Mouse (Mus musculus) stomach, postnatal 0 days (tissue): ENCODE data around the gene Alkbh4. TPM values are rescaled to one million over a fixed set of nuclear protein-coding genes. Genes with fewer than 3 reads are reported as not detected.

Experiments
- ATAC-seq: fragments of 200-750 bp; cut with Nextera tagmentation; 2 replicates; pipeline ENCODE4 v1.8.0; 2017; ENCODE audit not compliant: low FRiP score, low TSS enrichment
- DNase-seq: peaks from one replicate; pipeline ENCODE4 v3.0.0-alpha.2; 2016; ENCODE audit warnings: low spot score
- H3K27ac ChIP-seq: fragments of 300-500 bp; sonication (generic); replicated peaks from 2 replicates; pipeline ENCODE4 v1.5.1; 2014; ENCODE audit warnings: mild to moderate bottlenecking, control low read depth
- H3K27me3 ChIP-seq: fragments of 300-500 bp; sonication (generic); 2 replicates; pipeline ENCODE4 v1.6.1; 2014; ENCODE audit warnings: low read length; ENCODE audit not compliant: control insufficient read depth, insufficient read depth
- H3K36me3 ChIP-seq: fragments of 300-500 bp; sonication (generic); 2 replicates; pipeline ENCODE4 v1.6.1; 2014; ENCODE audit warnings: low read length, mixed read lengths; ENCODE audit not compliant: control insufficient read depth, insufficient read depth
- H3K4me1 ChIP-seq: fragments of 300-500 bp; sonication (generic); replicated peaks from 2 replicates; pipeline ENCODE4 v1.6.1; 2014; ENCODE audit warnings: antibody characterized with exemption; ENCODE audit not compliant: control insufficient read depth, insufficient read depth
- H3K4me2 ChIP-seq: fragments of 300-500 bp; sonication (generic); replicated peaks from 2 replicates; pipeline ENCODE4 v1.6.1; 2014; ENCODE audit warnings: low read depth, mild to moderate bottlenecking, control low read depth, moderate library complexity
- H3K4me3 ChIP-seq: fragments of 300-500 bp; sonication (generic); 2 replicates; pipeline ENCODE4 v1.5.1; 2014; ENCODE audit warnings: low read depth, low read length, control low read depth
- H3K9ac ChIP-seq: fragments of 300-500 bp; sonication (generic); 2 replicates; pipeline ENCODE4 v1.6.1; 2014; ENCODE audit warnings: mild to moderate bottlenecking, low read length, control low read depth, mixed read lengths
- H3K9me3 ChIP-seq: fragments of 300-500 bp; sonication (generic); 2 replicates; pipeline ENCODE4 v1.6.1; 2016; ENCODE audit warnings: low read length; ENCODE audit not compliant: control insufficient read depth
- CTCF ChIP-seq: IDR thresholded peaks from 2 replicates; pipeline ENCODE4 v1.5.1; 2016; ENCODE audit warnings: antibody characterized with exemption, low read depth, mild to moderate bottlenecking, moderate library complexity
- EP300 ChIP-seq: optimal IDR thresholded peaks from 2 replicates; pipeline ENCODE3; 2016; ENCODE audit warnings: antibody characterized with exemption
- WGBS: fragments of 180-500 bp; shearing (Covaris S2); extraction: QIAGEN DNeasy Blood & Tissue Kit; methylation state at CpG from one replicate; pipeline ENCODE4 v1.1.7; 2014; 5-methylcytosine and 5-hydroxymethylcytosine counted together
- polyA plus RNA-seq: library from polyadenylated mRNA; unstranded; fragments of >200 nt; fragmentation: Nextera tagmentation; extraction: Ambion mirVana; gene quantifications from 2 replicates; pipeline ENCODE4 v1.2.1, GENCODE M21; 2015

Gene Alkbh4
- polyA plus RNA-seq, 1 experiment from 2014 or later: 9.4 TPM

GRCm38 (mm10) chr5:136115891-136116783 lies 19.8 kb upstream of the Alkbh4 start, which contains the start of gene Polr2j:
Gene Polr2j (plus strand): TSS chr5:136116631.
- WGBS: 3% methylated on average over 42 of the region's 42 CpGs
- Histone ChIP-seq H3K4me3 (peak within 1 kb of the TSS; percentile 91), H3K9me3 (no peaks in the 10 kb centered on the region), H3K4me1 (peaks cover 3% of the 10 kb centered on the region; the same call in 1 of the 2 replicates), H3K4me2 (peak within 1 kb of the TSS; percentile 90), H3K9ac (peak within 1 kb of the TSS; percentile 91), H3K36me3 (peaks cover 6% of the 10 kb centered on the region; the same call in 1 of the 2 replicates), H3K27me3 (no peaks in the 10 kb centered on the region), H3K27ac (peak within 1 kb of the TSS; percentile 88)
- DNase-seq: peak; percentile 97
- peak; percentile 99 for TF ChIP-seq CTCF
- peak; percentile 60 for TF ChIP-seq EP300
- peak; percentile 96 for ATAC-seq

DNA sequence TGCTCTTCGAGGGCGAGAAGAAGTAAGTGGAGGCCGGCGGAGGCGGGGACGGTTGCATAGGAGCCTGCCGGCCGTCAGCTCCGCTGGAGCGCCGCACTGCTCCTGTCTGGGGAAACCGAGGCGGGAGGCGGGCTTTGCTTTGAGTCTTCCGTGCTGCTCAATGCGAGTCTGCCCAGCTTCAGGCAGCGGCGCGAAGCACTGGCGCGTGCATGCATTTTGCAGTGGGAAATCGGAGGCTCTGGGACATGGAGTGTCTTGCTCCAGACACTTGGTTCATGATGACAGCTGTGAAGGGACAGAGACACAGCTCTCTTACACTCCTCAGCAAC lies 19.2 kb upstream of the Alkbh4 start:
- Histone ChIP-seq H3K4me1 (peaks cover 3% of the 10 kb centered on the region; the same call in 1 of the 2 replicates), H3K27ac (peak overlapping the region; percentile 88), H3K4me3 (peak overlapping the region; percentile 91), H3K4me2 (peak overlapping the region; percentile 90), H3K36me3 (peaks cover 6% of the 10 kb centered on the region; the same call in 1 of the 2 replicates), H3K27me3 (no peaks in the 10 kb centered on the region), H3K9me3 (no peaks in the 10 kb centered on the region), H3K9ac (peak overlapping the region; percentile 91)
- peak; percentile 50 for ATAC-seq
- TF ChIP-seq EP300 (no peak), CTCF (no peak)
- no peak for DNase-seq
- 1% methylated on average over 21 of the region's 22 CpGs for WGBS

GRCm38 (mm10) chr5:136122165-136122564 lies 13.8 kb upstream of the Alkbh4 start:
- ATAC-seq (peak; percentile 73; the same call in 1 of the 2 replicates), DNase-seq (peak; percentile 62)
- Histone ChIP-seq H3K4me2 (no peak overlapping the region), H3K4me1 (peaks cover 3% of the 10 kb centered on the region; the same call in 1 of the 2 replicates), H3K4me3 (no peak overlapping the region), H3K36me3 (peaks cover 8% of the 10 kb centered on the region; the same call in 1 of the 2 replicates), H3K27me3 (no peaks in the 10 kb centered on the region), H3K27ac (no peak overlapping the region), H3K9ac (no peak overlapping the region), H3K9me3 (no peaks in the 10 kb centered on the region)
- TF ChIP-seq CTCF: no peak
- TF ChIP-seq EP300: no peak
- WGBS: 68% methylated on average over 10 of the region's 10 CpGs

DNA sequence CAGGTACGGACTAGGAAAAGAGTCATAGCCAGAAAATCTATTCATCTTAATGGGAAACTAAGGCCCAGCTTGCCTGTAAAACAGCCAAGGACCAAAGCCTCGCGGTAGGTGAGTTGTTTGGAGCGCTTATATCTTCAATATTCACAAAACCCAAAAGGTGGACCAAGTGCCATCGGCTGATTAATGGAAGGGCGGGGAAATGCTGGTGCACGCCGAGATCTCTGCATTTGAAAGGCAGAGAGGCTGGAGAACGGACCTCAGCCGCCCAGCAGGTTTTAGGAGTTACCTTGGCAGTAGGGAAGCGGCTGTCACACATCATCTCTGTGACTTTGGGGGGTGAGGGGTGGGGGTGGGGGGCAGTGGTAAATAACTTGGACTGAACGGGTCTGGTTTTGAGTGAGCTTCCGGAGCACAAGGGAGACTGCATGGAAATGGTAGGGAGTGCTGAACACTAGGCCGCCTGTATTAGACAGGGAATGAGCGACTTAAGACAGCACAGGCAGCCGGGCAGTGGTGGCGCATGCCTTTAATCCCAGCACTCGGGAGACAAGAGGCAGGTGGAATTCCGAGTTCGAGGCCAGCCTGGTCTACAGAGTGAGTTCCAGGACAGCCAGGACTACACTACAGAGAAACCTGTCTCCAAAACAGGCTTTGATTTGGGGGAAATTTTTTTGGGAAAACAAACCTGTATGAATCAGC lies 495 bp downstream of the Alkbh4 start:
- no peak for TF ChIP-seq EP300
- no peak for TF ChIP-seq CTCF
- peak overlapping the region; percentile 78 for H3K4me2 ChIP-seq
- ATAC-seq: peak; percentile 32
- H3K36me3 ChIP-seq: peaks cover 16% of the 10 kb centered on the region
- H3K4me3 ChIP-seq: peak overlapping the region; percentile 71
- no peaks in the 10 kb centered on the region for H3K9me3 ChIP-seq
- H3K27ac ChIP-seq: peak overlapping the region; percentile 76
- no peaks in the 10 kb centered on the region for H3K27me3 ChIP-seq
- no peak for DNase-seq
- 4% methylated on average over 20 of the region's 20 CpGs for WGBS
- H3K9ac ChIP-seq: peak overlapping the region; percentile 81
- H3K4me1 ChIP-seq: 0 out of 2 replicates have a peak, but pooled peaks cover 3% of the 10 kb centered on the region

DNA sequence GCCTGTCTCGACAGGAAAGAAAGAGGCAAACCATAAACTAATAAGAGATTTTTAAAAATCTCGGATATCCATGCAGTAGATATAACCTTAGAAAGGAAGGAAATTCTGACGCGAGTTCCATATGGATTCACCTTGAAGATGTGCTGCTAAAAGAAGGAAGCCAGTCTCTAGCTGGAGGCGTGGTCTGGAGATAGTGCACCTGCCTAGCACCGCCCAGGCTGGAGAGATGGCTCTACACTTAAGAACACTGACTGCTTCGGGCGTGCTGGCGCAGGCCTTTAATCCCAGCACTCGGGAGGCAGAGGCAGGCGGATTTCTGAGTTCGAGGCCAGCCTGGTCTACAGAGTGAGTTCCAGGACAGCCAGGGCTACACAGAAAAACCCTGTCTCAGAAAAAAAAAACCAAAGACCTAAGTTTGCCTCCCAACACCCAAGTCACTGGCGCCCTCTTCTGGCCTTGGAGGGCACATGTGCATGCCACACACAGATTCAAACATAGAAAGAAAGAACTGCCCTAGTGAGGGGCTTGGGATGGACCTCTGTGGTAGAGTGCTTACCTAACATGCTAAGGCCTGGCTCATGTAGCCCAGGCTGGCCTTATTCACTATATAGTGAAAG lies 1.8 kb downstream of the Alkbh4 start:
- no peak overlapping the region for H3K27ac ChIP-seq
- TF ChIP-seq CTCF: peak; percentile 75
- TF ChIP-seq EP300: no peak
- peaks cover 13% of the 10 kb centered on the region for H3K36me3 ChIP-seq
- peak; percentile 66 for DNase-seq
- 79% methylated on average over 13 of the region's 13 CpGs for WGBS
- H3K9ac ChIP-seq: no peak overlapping the region
- 0 out of 2 replicates have a peak, but pooled peaks cover 3% of the 10 kb centered on the region for H3K4me1 ChIP-seq
- no peaks in the 10 kb centered on the region for H3K27me3 ChIP-seq
- ATAC-seq: no peak
- no peak overlapping the region for H3K4me2 ChIP-seq
- no peak overlapping the region for H3K4me3 ChIP-seq
- H3K9me3 ChIP-seq: no peaks in the 10 kb centered on the region
